Comparison of ENCODE assay signal across 8 mouse cellular contexts in genomic region chr7:25155469-25156157, GRCm38 (mm10). TPM values are rescaled to one million over a fixed set of nuclear protein-coding genes. Genes with fewer than 3 reads are reported as not detected.
DNase-seq lines count a peak whose midpoint lies in the region; ATAC-seq and TF ChIP-seq lines count a peak whose summit lies in the region.

No protein-coding gene starts in this region.

- no peak for DNase-seq in forebrain, embryonic 11.5 days (ENCODE audit: low spot score)
- DNase-seq in forebrain, postnatal 0 days: no peak
- DNase-seq in midbrain, embryonic 10.5 days (ENCODE audit: low spot score): no peak
- DNase-seq in stomach, postnatal 0 days (ENCODE audit: low spot score): peak; percentile 79
- no peak for DNase-seq in adrenal gland, postnatal 25 days
- no peak for DNase-seq in cerebellum, adult 9-10 months

- TF ChIP-seq EP300 in stomach, postnatal 0 days (optimal IDR thresholded peaks at IDR 0.05): no peak

- no peak for TF ChIP-seq CTCF in forebrain, postnatal 0 days (IDR thresholded peaks at IDR 0.05; ENCODE audit: low read depth)
- TF ChIP-seq CTCF in bone marrow, adult 2 months (IDR thresholded peaks at IDR 0.05; ENCODE audit: control insufficient read depth, insufficient read depth, low read length): no peak
- no peak for TF ChIP-seq CTCF in stomach, postnatal 0 days (IDR thresholded peaks at IDR 0.05; ENCODE audit: low read depth)

- H3K9ac ChIP-seq in forebrain, embryonic 11.5 days (ENCODE audit: low read length): peak overlapping the region; percentile 20; the same call in 1 of the 2 replicates
- H3K9ac ChIP-seq in forebrain, postnatal 0 days: no peak overlapping the region
- no peak overlapping the region for H3K9ac ChIP-seq in intestine, embryonic 15.5 days
- H3K9ac ChIP-seq in stomach, postnatal 0 days (ENCODE audit: low read length): no peak overlapping the region

- H3K27me3 ChIP-seq in forebrain, embryonic 11.5 days (ENCODE audit: control insufficient read depth, insufficient read depth, low read length): no peaks in the 10 kb centered on the region
- no peaks in the 10 kb centered on the region for H3K27me3 ChIP-seq in forebrain, postnatal 0 days (ENCODE audit: insufficient read depth, low read length)
- peaks cover 5% of the 10 kb centered on the region; the same call in 1 of the 2 replicates for H3K27me3 ChIP-seq in intestine, embryonic 15.5 days (replicated peaks)
- peaks cover 84% of the 10 kb centered on the region for H3K27me3 ChIP-seq in midbrain, embryonic 10.5 days (ENCODE audit: low read depth, poor library complexity, severe bottlenecking)
- H3K27me3 ChIP-seq in stomach, postnatal 0 days (ENCODE audit: control insufficient read depth, insufficient read depth, low read length): no peaks in the 10 kb centered on the region

- H3K36me3 ChIP-seq in forebrain, embryonic 11.5 days (ENCODE audit: control insufficient read depth, insufficient read depth, low read length): no peaks in the 10 kb centered on the region
- H3K36me3 ChIP-seq in forebrain, postnatal 0 days (ENCODE audit: insufficient read depth): peaks cover 8% of the 10 kb centered on the region; the same call in 1 of the 2 replicates
- H3K36me3 ChIP-seq in intestine, embryonic 15.5 days: no peaks in the 10 kb centered on the region
- H3K36me3 ChIP-seq in midbrain, embryonic 10.5 days: no peaks in the 10 kb centered on the region
- no peaks in the 10 kb centered on the region for H3K36me3 ChIP-seq in stomach, postnatal 0 days (ENCODE audit: control insufficient read depth, insufficient read depth, low read length)

- H3K27ac ChIP-seq in forebrain, embryonic 11.5 days (ENCODE audit: low read depth, low read length): no peak overlapping the region
- no peak overlapping the region for H3K27ac ChIP-seq in forebrain, postnatal 0 days (ENCODE audit: low read depth, low read length)
- H3K27ac ChIP-seq in bone marrow, adult 2 months (ENCODE audit: control insufficient read depth, insufficient read depth, low read depth, low read length, poor library complexity): peak overlapping the region; percentile 58
- H3K27ac ChIP-seq in intestine, embryonic 15.5 days: no peak overlapping the region
- peak overlapping the region; percentile 92 for H3K27ac ChIP-seq in midbrain, embryonic 10.5 days (replicated peaks)
- no peak overlapping the region for H3K27ac ChIP-seq in stomach, postnatal 0 days (replicated peaks)

- H3K4me2 ChIP-seq in forebrain, embryonic 11.5 days (ENCODE audit: low read depth, low read length, severe bottlenecking): 0 out of 2 replicates have a peak overlapping the region, but pooled peaks have one; percentile 28
- H3K4me2 ChIP-seq in forebrain, postnatal 0 days (ENCODE audit: low read depth): no peak overlapping the region
- H3K4me2 ChIP-seq in intestine, embryonic 15.5 days (replicated peaks): peak overlapping the region; percentile 48
- H3K4me2 ChIP-seq in stomach, postnatal 0 days (replicated peaks; ENCODE audit: low read depth): no peak overlapping the region; the same call in 1 of the 2 replicates

- TF ChIP-seq POLR2A in bone marrow, adult 2 months (IDR thresholded peaks at IDR 0.05; ENCODE audit: borderline replicate concordance, control insufficient read depth, low read depth, low read length): peak; percentile 73; the same call in 1 of the 2 replicates

- peaks cover 38% of the 10 kb centered on the region for H3K4me1 ChIP-seq in forebrain, embryonic 11.5 days (replicated peaks; ENCODE audit: control insufficient read depth, insufficient read depth, low read length)
- peaks cover 24% of the 10 kb centered on the region for H3K4me1 ChIP-seq in forebrain, postnatal 0 days (ENCODE audit: insufficient read depth)
- H3K4me1 ChIP-seq in bone marrow, adult 2 months (ENCODE audit: control insufficient read depth, insufficient read depth, low read length): peaks cover 13% of the 10 kb centered on the region
- peaks cover 37% of the 10 kb centered on the region for H3K4me1 ChIP-seq in intestine, embryonic 15.5 days (replicated peaks)
- peaks cover 64% of the 10 kb centered on the region for H3K4me1 ChIP-seq in midbrain, embryonic 10.5 days
- no peaks in the 10 kb centered on the region for H3K4me1 ChIP-seq in stomach, postnatal 0 days (replicated peaks; ENCODE audit: control insufficient read depth, insufficient read depth)

- H3K9me3 ChIP-seq in forebrain, embryonic 11.5 days (ENCODE audit: control insufficient read depth, low read length): no peaks in the 10 kb centered on the region
- H3K9me3 ChIP-seq in forebrain, postnatal 0 days (ENCODE audit: low read length): no peaks in the 10 kb centered on the region
- H3K9me3 ChIP-seq in intestine, embryonic 15.5 days: no peaks in the 10 kb centered on the region
- H3K9me3 ChIP-seq in midbrain, embryonic 10.5 days (replicated peaks): no peaks in the 10 kb centered on the region
- H3K9me3 ChIP-seq in stomach, postnatal 0 days (ENCODE audit: control insufficient read depth, low read length): no peaks in the 10 kb centered on the region

- ATAC-seq in forebrain, embryonic 11.5 days (replicated peaks; ENCODE audit: low FRiP score): 0 out of 2 replicates have a peak, but pooled peaks have one; percentile 4
- ATAC-seq in forebrain, postnatal 0 days: no peak
- ATAC-seq in intestine, embryonic 15.5 days: peak; percentile 86
- ATAC-seq in stomach, postnatal 0 days (ENCODE audit: low FRiP score, low TSS enrichment): peak; percentile 91; the same call in 1 of the 2 replicates

- H3K4me3 ChIP-seq in forebrain, embryonic 11.5 days (ENCODE audit: low read depth, low read length): no peak overlapping the region
- H3K4me3 ChIP-seq in forebrain, postnatal 0 days (ENCODE audit: low read depth, low read length): no peak overlapping the region
- H3K4me3 ChIP-seq in bone marrow, adult 2 months (replicated peaks; ENCODE audit: control insufficient read depth, low read depth, low read length): peak overlapping the region; percentile 67
- H3K4me3 ChIP-seq in intestine, embryonic 15.5 days (replicated peaks): no peak overlapping the region
- peak overlapping the region; percentile 50 for H3K4me3 ChIP-seq in midbrain, embryonic 10.5 days
- no peak overlapping the region for H3K4me3 ChIP-seq in stomach, postnatal 0 days (ENCODE audit: low read depth, low read length)

- 9% methylated on average over 17 of the region's 17 CpGs for WGBS in forebrain, embryonic 11.5 days
- WGBS in forebrain, postnatal 0 days: 29% methylated on average over 17 of the region's 17 CpGs
- 13% methylated on average over 17 of the region's 17 CpGs for WGBS in bone marrow, adult 2 months
- 10% methylated on average over 17 of the region's 17 CpGs for WGBS in intestine, embryonic 15.5 days
- 11% methylated on average over 17 of the region's 17 CpGs for WGBS in midbrain, embryonic 10.5 days
- 8% methylated on average over 15 of the region's 17 CpGs for WGBS in stomach, postnatal 0 days

RNA-seq across cellular contexts. Expression of gene Pou2f2, which starts 23.9 kb away (rescaled TPM):
- polyA plus RNA-seq in forebrain, embryonic 11.5 days (2014; fragmentation: Nextera tagmentation; extraction: Ambion mirVana): 16.8 and 19.9 TPM in 2 replicates
- 5.8 and 6.0 TPM in 2 replicates for total RNA-seq in forebrain, postnatal 0 days (2014; rRNA removed)
- polyA plus RNA-seq in forebrain, postnatal 0 days (2015; fragmentation: Nextera tagmentation; extraction: Ambion mirVana): 9.8 and 21.2 TPM in 2 replicates
- 7.8 and 16.8 TPM in 2 replicates for polyA plus RNA-seq in bone marrow, adult 2 months (2011; ENCODE audit: insufficient read depth, insufficient read length, low replicate concordance, missing spikeins)
- 1.8 TPM in 2 replicates for polyA plus RNA-seq in intestine, embryonic 15.5 days (2015; fragmentation: Nextera tagmentation; extraction: Ambion mirVana)
- polyA plus RNA-seq in midbrain, embryonic 10.5 days (2016; fragmentation: Nextera tagmentation; extraction: Ambion mirVana): 13.6 and 26.5 TPM in 2 replicates
- polyA plus RNA-seq in stomach, postnatal 0 days (2015; fragmentation: Nextera tagmentation; extraction: Ambion mirVana): 0.52 and 0.67 TPM in 2 replicates
- 0.67 and 1.0 TPM in 2 replicates for total RNA-seq in adrenal gland, postnatal 25 days (2021)

Comparison
In these comparisons a context has a peak if more than half of its experiments do, and no peak if none do; other contexts are left out.
1. H3K4me2 ChIP-seq: peak in forebrain, embryonic 11.5 days (single experiment) and intestine, embryonic 15.5 days (single experiment); none in forebrain, postnatal 0 days (single experiment) and stomach, postnatal 0 days (single experiment).
2. H3K27ac ChIP-seq: peak in bone marrow, adult 2 months (single experiment) and midbrain, embryonic 10.5 days (single experiment); none in forebrain, embryonic 11.5 days (single experiment), forebrain, postnatal 0 days (single experiment), intestine, embryonic 15.5 days (single experiment) and stomach, postnatal 0 days (single experiment).
3. H3K4me3 ChIP-seq: peak in bone marrow, adult 2 months (single experiment) and midbrain, embryonic 10.5 days (single experiment); none in forebrain, embryonic 11.5 days (single experiment), forebrain, postnatal 0 days (single experiment), intestine, embryonic 15.5 days (single experiment) and stomach, postnatal 0 days (single experiment).